Mouse (Mus musculus) lung, adult 2 months (tissue): ENCODE measurements around the gene Krtap19-5.

Source experiments
- CTCF ChIP-seq: fragments of 200-500 bp; IDR thresholded peaks from 2 replicates; pipeline ENCODE4 v1.5.1; 2011; ENCODE audit warnings: mild to moderate bottlenecking, low read length, control low read depth; ENCODE audit not compliant: insufficient read depth
- POLR2A ChIP-seq: fragments of 200-500 bp; IDR thresholded peaks from 2 replicates; pipeline ENCODE4 v1.6.1; 2011; ENCODE audit warnings: low read depth, mild to moderate bottlenecking, control low read depth, low read length, borderline replicate concordance; ENCODE audit errors: extremely low read depth

GRCm38 (mm10) chr16:88938252-88938651 is 42.0 kb upstream of the Krtap19-5 start:
- TF ChIP-seq CTCF (no peak), POLR2A (no peak)
